Mouse (Mus musculus) heart, postnatal 0 days (tissue): Measurements from ENCODE around the gene Higd2a.

ENCODE experiments used
- CTCF ChIP-seq: IDR thresholded peaks from 2 replicates; pipeline ENCODE4 v1.5.1; 2016; ENCODE audit warnings: antibody characterized with exemption, control low read depth, low read depth
- EP300 ChIP-seq: IDR thresholded peaks from 2 replicates; pipeline ENCODE4 v1.6.1; 2016; ENCODE audit warnings: antibody characterized with exemption, low read depth

- TF ChIP-seq CTCF (no peak), EP300 (no peak)
Observed at GRCm38 (mm10) chr13:54598622-54599143, 8.7 kb downstream of the Higd2a start.
